Mouse (Mus musculus): ENCODE data around the gene Rxfp3.

GRCm38 (mm10) chr15:11064160-11064557 is 26.4 kb upstream of the Rxfp3 start:
- no peak for TF ChIP-seq GATA1 (IDR thresholded peaks at IDR 0.05; ENCODE audit: borderline replicate concordance, low read length)
- no peak for TF ChIP-seq FLI1 (IDR thresholded peaks at IDR 0.05; ENCODE audit: low read length)

All from megakaryocyte, embryonic 14.5 days (primary cell).